Mouse (Mus musculus): ENCODE measurements at regions not wholly inside any gene's neighbourhood (a gene's known extent, or its start where the extent isn't known, plus 50 kb on each side); places are given as distances from the start of the nearest gene placed in this dataset.

DNA sequence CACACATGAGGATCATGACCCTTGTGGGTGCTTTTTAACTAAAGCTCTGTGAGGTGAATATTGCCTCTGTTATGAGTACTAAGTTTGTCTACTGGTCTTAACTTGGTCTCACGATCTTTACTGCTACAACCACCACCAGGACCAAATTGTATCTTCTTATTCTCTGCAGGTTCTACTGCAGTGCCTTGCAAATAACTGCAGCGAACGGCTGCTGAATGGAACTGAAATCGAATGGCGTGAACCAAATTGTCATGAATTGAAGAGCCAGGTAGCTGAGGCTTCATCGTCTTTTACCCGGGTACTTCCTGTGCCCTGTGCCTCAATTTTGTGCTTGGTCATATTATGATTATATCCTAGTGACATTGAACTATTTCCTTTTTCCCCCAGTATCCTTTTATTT lies 242.5 kb upstream of the Noct start:
- H3K36me3 ChIP-seq (ENCODE audit: control insufficient read depth, insufficient read depth, low read length) = no peaks in the 10 kb centered on the region
- H3K4me3 ChIP-seq (ENCODE audit: low read depth, low read length) = no peak overlapping the region
- no peaks in the 10 kb centered on the region for H3K9me3 ChIP-seq (ENCODE audit: control insufficient read depth, low read length)
- H3K9ac ChIP-seq (ENCODE audit: low read depth, low read length) = no peak overlapping the region
- DNase-seq (ENCODE audit: low spot score) (no peak), ATAC-seq (ENCODE audit: low FRiP score) (no peak)
- no peaks in the 10 kb centered on the region for H3K27me3 ChIP-seq (ENCODE audit: control insufficient read depth, insufficient read depth, low read length)
- WGBS = 96% methylated on average over 7 of the region's 7 CpGs
- no peak overlapping the region for H3K27ac ChIP-seq (ENCODE audit: low read depth, low read length)
- H3K4me1 ChIP-seq (replicated peaks; ENCODE audit: control insufficient read depth, insufficient read depth, low read length) = no peaks in the 10 kb centered on the region
- H3K4me2 ChIP-seq (replicated peaks; ENCODE audit: low read depth, low read length) = no peak overlapping the region

DNA sequence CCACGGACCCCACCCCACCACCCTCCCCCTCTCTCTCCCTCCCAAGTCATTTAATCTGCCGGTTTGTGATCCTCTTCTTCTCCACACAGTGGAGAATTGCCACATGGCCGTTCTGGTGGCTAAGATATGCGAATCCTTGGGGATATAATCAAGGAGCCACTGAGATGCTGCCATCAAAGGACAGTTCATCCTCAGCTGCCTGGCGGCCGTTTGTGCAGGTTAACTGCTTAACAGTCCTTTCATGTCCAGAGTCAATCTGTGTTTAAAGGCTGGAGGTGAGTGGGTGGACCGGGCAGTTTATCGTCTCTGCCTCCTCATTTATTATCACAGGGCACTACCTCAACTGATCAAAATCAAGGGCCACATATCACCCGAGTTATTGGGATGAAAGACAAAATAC lies 241.6 kb upstream of the Noct start:
- 50% methylated on average over 9 of the region's 9 CpGs for WGBS
- Histone ChIP-seq H3K4me3 (ENCODE audit: low read depth, low read length) (no peak overlapping the region), H3K36me3 (ENCODE audit: control insufficient read depth, insufficient read depth, low read length) (no peaks in the 10 kb centered on the region), H3K9me3 (ENCODE audit: control insufficient read depth, low read length) (no peaks in the 10 kb centered on the region), H3K4me1 (replicated peaks; ENCODE audit: control insufficient read depth, insufficient read depth, low read length) (no peaks in the 10 kb centered on the region), H3K27me3 (ENCODE audit: control insufficient read depth, insufficient read depth, low read length) (no peaks in the 10 kb centered on the region), H3K27ac (ENCODE audit: low read depth, low read length) (no peak overlapping the region), H3K4me2 (replicated peaks; ENCODE audit: low read depth, low read length) (no peak overlapping the region), H3K9ac (ENCODE audit: low read depth, low read length) (no peak overlapping the region)
- ATAC-seq (ENCODE audit: low FRiP score) (no peak; the same call in 1 of the 2 replicates), DNase-seq (ENCODE audit: low spot score) (no peak)

DNA sequence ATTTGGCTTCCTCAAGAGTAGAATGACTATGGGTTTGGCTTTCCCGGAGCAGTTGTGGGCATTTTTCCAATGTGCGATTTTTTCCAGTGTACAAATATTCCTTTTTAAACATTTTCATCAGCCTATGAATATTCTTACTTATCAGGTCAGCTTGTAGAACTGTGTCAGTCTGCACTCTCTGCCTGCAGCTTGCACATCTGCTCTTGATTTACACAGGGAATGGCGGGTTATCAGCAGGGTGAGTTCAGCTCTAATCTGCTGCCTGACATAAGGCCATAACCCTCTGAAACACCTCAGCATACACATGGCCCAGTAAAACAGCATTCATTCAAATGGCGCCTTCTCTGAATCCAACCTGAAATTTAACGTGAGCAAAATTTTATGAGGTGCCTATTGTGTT lies 241.1 kb upstream of the Noct start:
- no peaks in the 10 kb centered on the region for H3K27me3 ChIP-seq (ENCODE audit: control insufficient read depth, insufficient read depth, low read length)
- ATAC-seq (ENCODE audit: low FRiP score) (no peak), DNase-seq (ENCODE audit: low spot score) (no peak)
- no peak overlapping the region for H3K27ac ChIP-seq (ENCODE audit: low read depth, low read length)
- no peaks in the 10 kb centered on the region for H3K36me3 ChIP-seq (ENCODE audit: control insufficient read depth, insufficient read depth, low read length)
- no peak overlapping the region for H3K9ac ChIP-seq (ENCODE audit: low read depth, low read length)
- H3K9me3 ChIP-seq (ENCODE audit: control insufficient read depth, low read length) = no peaks in the 10 kb centered on the region
- H3K4me1 ChIP-seq (replicated peaks; ENCODE audit: control insufficient read depth, insufficient read depth, low read length) = no peaks in the 10 kb centered on the region
- H3K4me3 ChIP-seq (ENCODE audit: low read depth, low read length) = no peak overlapping the region
- 71% methylated on average over 5 of the region's 5 CpGs for WGBS
- H3K4me2 ChIP-seq (replicated peaks; ENCODE audit: low read depth, low read length) = no peak overlapping the region

DNA sequence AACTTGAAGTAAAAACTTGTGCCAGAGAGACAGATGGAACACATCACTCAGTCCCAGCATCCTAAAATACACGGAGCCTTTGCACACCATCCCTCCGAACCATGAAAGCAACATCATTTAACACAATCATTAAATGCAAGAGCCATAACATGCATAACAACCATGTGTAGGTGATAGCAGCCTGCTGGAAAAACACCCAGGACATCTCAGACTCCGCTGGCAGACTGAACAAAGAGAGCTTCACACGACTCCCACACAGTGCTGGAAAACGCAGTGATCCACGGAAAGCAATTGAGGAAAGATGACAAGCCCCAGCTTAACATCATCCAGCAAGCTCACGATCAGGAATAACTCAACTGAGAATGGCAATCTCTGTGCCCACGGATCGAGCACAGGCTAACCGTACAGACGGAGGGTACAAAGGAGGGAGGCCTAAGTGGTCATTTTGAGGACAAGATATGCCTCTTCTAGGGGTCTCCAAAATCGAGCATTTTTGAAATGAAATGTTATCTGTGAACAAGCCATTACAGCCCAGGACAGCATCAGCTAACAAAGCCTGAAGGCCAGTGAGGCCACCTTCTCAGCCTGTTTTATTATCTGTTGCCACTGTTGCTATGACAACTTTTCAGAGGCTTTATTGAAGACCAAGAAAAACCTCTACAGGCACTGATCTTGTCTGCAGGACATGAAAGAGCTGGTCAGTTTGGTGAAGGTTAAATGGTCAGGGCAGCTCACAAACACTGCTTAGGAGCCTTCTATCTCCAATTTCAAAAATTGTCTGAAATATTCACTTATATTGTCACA lies 240.1 kb upstream of the Noct start:
- no peaks in the 10 kb centered on the region for H3K27me3 ChIP-seq (ENCODE audit: control insufficient read depth, insufficient read depth, low read length)
- DNase-seq (ENCODE audit: low spot score) = peak; percentile 10
- H3K4me2 ChIP-seq (replicated peaks; ENCODE audit: low read depth, low read length) = no peak overlapping the region
- 57% methylated on average over 12 of the region's 12 CpGs for WGBS
- no peaks in the 10 kb centered on the region for H3K36me3 ChIP-seq (ENCODE audit: control insufficient read depth, insufficient read depth, low read length)
- no peak overlapping the region for H3K27ac ChIP-seq (ENCODE audit: low read depth, low read length)
- H3K4me3 ChIP-seq (ENCODE audit: low read depth, low read length) = no peak overlapping the region
- no peak for ATAC-seq (ENCODE audit: low FRiP score)
- H3K9ac ChIP-seq (ENCODE audit: low read depth, low read length) = no peak overlapping the region
- H3K9me3 ChIP-seq (ENCODE audit: control insufficient read depth, low read length) = no peaks in the 10 kb centered on the region
- no peaks in the 10 kb centered on the region for H3K4me1 ChIP-seq (replicated peaks; ENCODE audit: control insufficient read depth, insufficient read depth, low read length)

DNA sequence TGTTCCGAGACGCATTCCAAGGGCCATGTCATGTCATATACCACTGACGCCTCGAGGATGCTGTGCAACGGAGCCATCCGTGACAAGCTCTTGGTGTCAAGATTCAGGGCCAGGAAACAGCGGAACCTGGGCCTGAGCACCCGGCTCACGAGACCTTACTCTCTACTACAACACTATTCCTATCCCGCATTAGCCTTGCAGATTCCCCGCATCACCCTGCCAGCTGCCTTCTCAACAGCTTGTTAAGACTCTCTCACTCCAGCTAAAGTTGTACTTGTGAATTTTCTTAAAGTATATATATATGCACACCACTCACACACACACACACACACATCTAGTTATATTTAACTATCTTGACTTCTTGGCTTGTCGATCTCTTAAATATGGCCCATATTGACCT lies 236.4 kb upstream of the Noct start:
- ATAC-seq (ENCODE audit: low FRiP score) (no peak), DNase-seq (ENCODE audit: low spot score) (no peak)
- no peaks in the 10 kb centered on the region for H3K27me3 ChIP-seq (ENCODE audit: control insufficient read depth, insufficient read depth, low read length)
- no peak overlapping the region for H3K4me3 ChIP-seq (ENCODE audit: low read depth, low read length)
- no peak overlapping the region for H3K9ac ChIP-seq (ENCODE audit: low read depth, low read length)
- H3K9me3 ChIP-seq (ENCODE audit: control insufficient read depth, low read length) = no peaks in the 10 kb centered on the region
- 93% methylated on average over 12 of the region's 12 CpGs for WGBS
- no peaks in the 10 kb centered on the region for H3K4me1 ChIP-seq (replicated peaks; ENCODE audit: control insufficient read depth, insufficient read depth, low read length)
- no peak overlapping the region for H3K27ac ChIP-seq (ENCODE audit: low read depth, low read length)
- no peaks in the 10 kb centered on the region for H3K36me3 ChIP-seq (ENCODE audit: control insufficient read depth, insufficient read depth, low read length)
- H3K4me2 ChIP-seq (replicated peaks; ENCODE audit: low read depth, low read length) = no peak overlapping the region

DNA sequence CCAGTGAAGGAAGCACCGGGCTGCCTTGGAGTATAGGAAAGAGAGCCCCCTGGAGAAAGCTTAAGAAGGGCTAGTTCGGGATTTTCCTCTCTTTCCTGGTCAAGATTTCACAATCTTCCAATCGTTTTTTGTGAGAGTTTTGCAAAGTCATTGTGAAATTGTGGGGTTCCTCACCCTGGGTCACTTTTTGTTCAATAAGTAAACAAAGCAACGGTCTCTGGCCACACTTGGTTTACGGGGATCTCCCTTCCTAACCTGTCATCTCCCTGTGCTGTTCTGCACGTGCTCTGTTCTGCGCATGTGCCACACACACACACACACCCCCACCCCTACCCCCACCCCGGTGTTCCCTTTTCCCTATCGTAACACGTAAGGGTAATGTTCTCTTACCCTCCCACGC lies 233.4 kb upstream of the Noct start:
- H3K9ac ChIP-seq (ENCODE audit: low read depth, low read length) = no peak overlapping the region
- no peak for ATAC-seq (ENCODE audit: low FRiP score)
- WGBS = 80% methylated on average over 11 of the region's 11 CpGs
- H3K27me3 ChIP-seq (ENCODE audit: control insufficient read depth, insufficient read depth, low read length) = no peaks in the 10 kb centered on the region
- H3K36me3 ChIP-seq (ENCODE audit: control insufficient read depth, insufficient read depth, low read length) = no peaks in the 10 kb centered on the region
- no peaks in the 10 kb centered on the region for H3K4me1 ChIP-seq (replicated peaks; ENCODE audit: control insufficient read depth, insufficient read depth, low read length)
- H3K9me3 ChIP-seq (ENCODE audit: control insufficient read depth, low read length) = no peaks in the 10 kb centered on the region
- H3K4me3 ChIP-seq (ENCODE audit: low read depth, low read length) = no peak overlapping the region
- no peak overlapping the region for H3K4me2 ChIP-seq (replicated peaks; ENCODE audit: low read depth, low read length)
- DNase-seq (ENCODE audit: low spot score) = no peak
- no peak overlapping the region for H3K27ac ChIP-seq (ENCODE audit: low read depth, low read length)

DNA sequence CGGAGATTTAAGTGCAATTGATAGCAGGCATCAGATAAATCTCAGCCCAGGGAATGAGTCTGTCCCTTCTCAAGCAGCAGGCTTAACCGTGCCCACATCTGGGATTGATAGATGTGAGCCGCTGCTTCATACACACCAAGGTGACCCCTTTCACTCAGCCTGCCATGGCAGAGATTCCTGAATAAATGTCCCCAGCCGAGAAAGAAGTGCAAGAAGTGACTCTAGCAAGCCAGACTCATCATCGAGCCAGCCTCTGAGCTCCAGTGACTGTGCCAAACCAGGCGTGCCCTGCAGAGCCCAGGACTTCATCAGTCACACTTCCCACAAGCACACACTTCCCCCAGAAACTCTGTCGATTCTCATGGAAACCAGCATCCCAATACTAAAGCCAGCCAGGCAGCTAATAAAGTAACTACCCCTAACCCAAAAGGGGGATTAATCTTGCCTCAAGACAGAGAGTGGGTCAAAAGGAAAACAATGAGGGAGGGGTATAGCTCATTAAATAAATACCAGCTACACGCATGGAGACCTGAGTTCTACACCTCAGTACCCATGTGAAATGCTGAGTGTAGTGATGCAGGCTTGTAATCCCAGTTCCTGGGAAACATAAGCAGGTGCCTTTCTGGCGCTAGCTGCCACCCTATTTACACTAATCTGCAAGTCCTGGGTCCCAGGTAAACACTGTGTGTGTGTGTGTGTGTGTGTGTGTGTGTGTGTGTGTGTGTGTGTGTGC lies 231.5 kb upstream of the Noct start:
- DNase-seq (ENCODE audit: low spot score) = no peak

DNA sequence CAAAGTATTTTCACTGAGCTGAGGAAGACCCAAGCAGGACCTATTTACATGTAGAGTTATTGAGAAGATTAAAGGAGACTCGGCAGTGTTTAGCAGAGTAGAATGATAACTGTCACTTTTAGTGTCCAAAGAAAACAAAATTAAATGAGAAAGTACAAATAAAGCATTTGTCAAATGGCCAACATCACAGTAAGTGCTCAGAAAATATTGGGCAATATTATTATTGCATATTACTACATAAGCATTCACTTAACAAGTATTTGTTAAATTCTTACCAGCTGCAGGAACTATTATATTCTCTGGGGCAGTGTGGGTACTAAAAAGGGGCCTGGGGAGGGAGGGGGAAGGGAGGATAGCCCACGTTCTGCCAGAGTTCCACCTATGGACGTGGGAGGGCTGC lies 224.5 kb upstream of the Noct start:
- no peak overlapping the region for H3K4me2 ChIP-seq (replicated peaks; ENCODE audit: low read depth, low read length)
- no peaks in the 10 kb centered on the region for H3K4me1 ChIP-seq (replicated peaks; ENCODE audit: control insufficient read depth, insufficient read depth, low read length)
- H3K9me3 ChIP-seq (ENCODE audit: control insufficient read depth, low read length) = no peaks in the 10 kb centered on the region
- no peak overlapping the region for H3K9ac ChIP-seq (ENCODE audit: low read depth, low read length)
- 88% methylated on average over 3 of the region's 3 CpGs for WGBS
- no peak overlapping the region for H3K4me3 ChIP-seq (ENCODE audit: low read depth, low read length)
- H3K27me3 ChIP-seq (ENCODE audit: control insufficient read depth, insufficient read depth, low read length) = no peaks in the 10 kb centered on the region
- H3K36me3 ChIP-seq (ENCODE audit: control insufficient read depth, insufficient read depth, low read length) = no peaks in the 10 kb centered on the region
- DNase-seq (ENCODE audit: low spot score) (no peak), ATAC-seq (ENCODE audit: low FRiP score) (no peak)
- H3K27ac ChIP-seq (ENCODE audit: low read depth, low read length) = no peak overlapping the region

More for the DNA sequence above, 231.5 kb upstream of the Noct start:
- ATAC-seq (ENCODE audit: low FRiP score) = no peak
- Histone ChIP-seq H3K9ac (ENCODE audit: low read depth, low read length) (no peak overlapping the region), H3K27ac (ENCODE audit: low read depth, low read length) (no peak overlapping the region), H3K4me1 (replicated peaks; ENCODE audit: control insufficient read depth, insufficient read depth, low read length) (no peaks in the 10 kb centered on the region), H3K4me3 (ENCODE audit: low read depth, low read length) (no peak overlapping the region), H3K27me3 (ENCODE audit: control insufficient read depth, insufficient read depth, low read length) (no peaks in the 10 kb centered on the region), H3K36me3 (ENCODE audit: control insufficient read depth, insufficient read depth, low read length) (no peaks in the 10 kb centered on the region), H3K9me3 (ENCODE audit: control insufficient read depth, low read length) (no peaks in the 10 kb centered on the region), H3K4me2 (replicated peaks; ENCODE audit: low read depth, low read length) (no peak overlapping the region)
- WGBS = 58% methylated on average over 9 of the region's 9 CpGs

DNA sequence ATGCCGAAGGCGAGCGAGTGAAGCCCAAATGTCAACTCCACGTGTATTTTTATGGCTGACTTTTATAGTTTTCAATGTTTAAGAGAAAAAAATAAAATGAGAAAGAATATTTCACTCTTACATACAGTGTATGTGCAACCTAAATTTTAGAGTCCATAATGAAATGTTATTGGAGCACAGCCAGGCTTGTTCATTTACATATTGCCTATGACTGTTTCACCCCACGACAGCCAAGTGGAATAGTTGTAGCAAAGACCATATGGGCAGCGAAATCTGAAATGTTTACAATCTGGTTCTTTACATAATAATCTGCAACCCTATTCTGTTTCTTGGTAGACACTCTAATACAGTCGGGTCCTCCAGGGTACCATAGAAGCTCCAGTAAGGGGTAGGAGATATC lies 223.3 kb upstream of the Noct start:
- Histone ChIP-seq H3K4me2 (replicated peaks; ENCODE audit: low read depth, low read length) (no peak overlapping the region), H3K9ac (ENCODE audit: low read depth, low read length) (no peak overlapping the region), H3K4me1 (replicated peaks; ENCODE audit: control insufficient read depth, insufficient read depth, low read length) (no peaks in the 10 kb centered on the region), H3K4me3 (ENCODE audit: low read depth, low read length) (no peak overlapping the region), H3K36me3 (ENCODE audit: control insufficient read depth, insufficient read depth, low read length) (no peaks in the 10 kb centered on the region), H3K27me3 (ENCODE audit: control insufficient read depth, insufficient read depth, low read length) (no peaks in the 10 kb centered on the region), H3K9me3 (ENCODE audit: control insufficient read depth, low read length) (no peaks in the 10 kb centered on the region), H3K27ac (ENCODE audit: low read depth, low read length) (no peak overlapping the region)
- DNase-seq (ENCODE audit: low spot score) (no peak), ATAC-seq (ENCODE audit: low FRiP score) (no peak)
- WGBS = 94% methylated on average over 7 of the region's 7 CpGs

All from hindbrain, embryonic 11.5 days (tissue).